Mouse (Mus musculus): ENCODE measurements at regions not wholly inside any gene's neighbourhood (a gene's known extent, or its start where the extent isn't known, plus 50 kb on each side); places are given as distances from the start of the nearest gene placed in this dataset.

DNA sequence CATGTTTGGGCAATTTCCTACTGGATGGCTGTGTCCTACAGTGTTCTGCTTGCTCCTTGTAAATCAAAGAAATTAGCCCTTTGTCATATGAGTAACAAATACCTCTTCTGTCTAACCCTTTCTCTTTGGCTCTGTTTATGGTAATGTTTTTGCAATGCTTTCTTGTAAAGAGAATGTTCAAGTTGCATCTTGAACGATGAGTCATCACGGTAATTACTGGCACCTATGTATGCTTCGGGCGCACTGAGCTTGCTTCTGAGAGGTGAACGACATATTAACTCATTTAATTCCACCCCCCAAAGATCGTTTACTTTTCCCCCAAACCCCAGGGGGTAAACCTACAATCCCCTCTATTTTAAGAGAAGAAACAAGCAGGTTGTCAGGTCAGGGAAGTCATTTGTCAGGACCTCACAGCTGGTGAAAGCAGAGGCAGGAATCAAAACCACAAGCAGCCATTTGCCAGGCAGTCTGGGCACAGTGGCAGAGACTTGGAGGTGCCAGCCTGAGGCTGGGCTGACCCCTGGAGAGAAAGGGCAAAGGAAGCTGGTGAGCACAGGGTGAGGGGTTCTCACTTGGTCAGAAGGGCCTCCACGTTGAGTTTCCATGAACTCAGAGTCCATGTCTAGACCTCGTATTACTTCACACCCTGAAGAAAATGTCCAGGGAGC is 87.6 kb upstream of the Atp1a1 start:
- DNase-seq (ENCODE audit: low spot score) = no peak

DNA sequence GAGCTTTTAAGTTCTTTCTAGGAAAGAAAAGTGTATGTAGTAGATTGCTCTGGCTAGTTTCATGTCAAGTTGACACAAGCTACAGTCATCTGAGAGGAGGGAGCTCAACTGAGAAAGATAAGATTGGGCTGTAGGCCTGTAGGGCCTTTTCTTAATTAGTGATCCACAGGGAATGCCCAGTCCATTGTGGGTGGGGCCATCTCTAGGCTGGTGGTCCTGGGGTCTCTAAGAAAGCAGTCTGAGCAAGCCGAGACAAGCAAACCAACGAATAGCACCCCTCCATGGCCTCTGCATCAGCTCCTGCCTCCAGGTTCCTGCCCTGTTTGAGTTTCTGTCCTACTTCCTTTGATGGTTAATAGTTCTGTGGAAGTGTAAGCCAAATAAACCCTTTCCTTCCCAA is 86.3 kb upstream of the Atp1a1 start:
- no peak for DNase-seq (ENCODE audit: low spot score)

DNA sequence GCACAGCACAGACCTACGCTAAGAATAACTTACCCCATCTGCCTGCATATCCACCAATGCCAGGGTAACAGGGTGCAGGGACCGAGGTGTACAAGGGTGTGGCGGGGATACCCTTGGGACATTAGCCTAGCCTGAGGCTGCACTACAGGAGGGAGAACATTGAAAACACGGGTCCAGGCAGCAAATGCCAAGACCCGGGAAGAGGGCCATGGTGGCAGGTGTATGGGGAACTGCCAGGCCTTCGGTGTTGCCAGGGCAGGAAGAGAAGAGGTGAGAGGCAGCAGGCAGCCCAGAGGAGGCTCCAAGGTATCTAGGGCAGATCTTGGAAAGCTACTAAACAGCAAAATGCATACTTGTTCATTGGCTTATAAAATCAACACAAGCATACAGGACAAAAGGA is 85.7 kb upstream of the Atp1a1 start:
- no peak for DNase-seq (ENCODE audit: low spot score)

- no peak for DNase-seq (ENCODE audit: low spot score)
Measured at GRCm38 (mm10) chr3:101685203-101685602, 80.7 kb upstream of the Atp1a1 start.

DNA sequence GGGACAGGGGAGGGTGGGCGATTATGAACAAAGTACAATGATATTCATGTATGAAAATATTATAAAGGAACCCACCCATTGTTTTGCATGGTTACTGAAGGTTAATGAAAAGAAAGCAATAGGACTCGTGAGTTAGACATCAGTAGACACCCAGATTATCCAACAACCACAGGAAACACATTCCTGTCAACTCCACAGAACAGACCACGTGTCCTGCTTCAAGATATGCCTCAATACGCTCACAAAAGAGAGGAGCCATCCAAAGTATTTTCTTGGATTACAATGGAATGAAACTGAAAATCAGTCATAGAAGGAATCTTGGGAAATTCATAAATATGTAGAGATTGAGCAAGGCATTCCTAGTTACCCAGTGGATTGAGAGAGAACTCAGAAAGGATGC is 68.5 kb upstream of the Atp1a1 start:
- DNase-seq (ENCODE audit: low spot score) = no peak

GRCm38 (mm10) chr3:101670561-101671001 is 66.1 kb upstream of the Atp1a1 start:
- no peak for DNase-seq (ENCODE audit: low spot score)

- no peak for DNase-seq (ENCODE audit: low spot score)
Measured at GRCm38 (mm10) chr3:101669743-101670142, 65.3 kb upstream of the Atp1a1 start.

GRCm38 (mm10) chr3:101667767-101668387 is 63.4 kb upstream of the Atp1a1 start:
- no peak for DNase-seq (ENCODE audit: low spot score)

- DNase-seq (ENCODE audit: low spot score) = no peak
Measured at GRCm38 (mm10) chr3:101667186-101667585, 62.7 kb upstream of the Atp1a1 start.

DNA sequence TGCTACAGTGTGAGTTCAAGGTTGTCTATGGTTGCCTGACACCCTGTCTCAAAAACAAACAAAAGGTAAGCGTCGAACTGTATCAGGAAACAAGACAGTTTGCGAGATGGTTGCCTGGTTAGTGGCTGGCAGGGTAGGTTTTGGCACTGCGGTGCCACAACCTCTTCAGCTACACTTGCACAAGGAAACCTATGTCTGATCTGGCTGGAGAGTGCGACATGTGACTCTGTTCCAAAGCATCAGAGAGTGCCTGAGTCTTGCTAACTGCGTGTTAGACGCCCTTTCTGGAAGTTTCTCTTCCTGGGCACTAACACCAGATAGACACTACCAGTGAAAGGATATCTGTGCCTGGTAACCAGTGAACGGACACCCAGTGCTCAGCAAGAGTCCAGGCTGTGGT is 62.1 kb upstream of the Atp1a1 start:
- no peak for DNase-seq (ENCODE audit: low spot score)

GRCm38 (mm10) chr3:101661184-101661992 is 56.9 kb upstream of the Atp1a1 start:
- no peak for DNase-seq (ENCODE audit: low spot score)

DNA sequence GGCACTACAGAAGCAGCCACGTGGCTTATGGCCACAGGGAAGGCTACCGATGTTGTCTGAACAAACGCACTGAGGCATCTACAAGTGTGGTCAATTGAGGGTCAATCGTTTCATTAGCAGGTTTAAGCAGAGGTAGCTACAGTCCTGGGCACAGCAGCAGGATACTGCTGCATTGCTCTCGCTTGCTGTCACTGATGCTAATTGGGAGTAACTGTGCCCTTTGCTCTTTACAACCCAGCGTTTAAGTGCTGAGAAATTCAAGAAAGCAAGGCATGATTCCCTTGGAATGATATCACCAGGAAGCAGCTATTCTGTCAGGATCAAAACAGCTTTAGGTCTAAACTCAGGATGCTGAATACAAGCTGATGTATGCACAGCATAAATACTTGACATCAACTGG is 56.2 kb upstream of the Atp1a1 start:
- DNase-seq (ENCODE audit: low spot score) = no peak

DNA sequence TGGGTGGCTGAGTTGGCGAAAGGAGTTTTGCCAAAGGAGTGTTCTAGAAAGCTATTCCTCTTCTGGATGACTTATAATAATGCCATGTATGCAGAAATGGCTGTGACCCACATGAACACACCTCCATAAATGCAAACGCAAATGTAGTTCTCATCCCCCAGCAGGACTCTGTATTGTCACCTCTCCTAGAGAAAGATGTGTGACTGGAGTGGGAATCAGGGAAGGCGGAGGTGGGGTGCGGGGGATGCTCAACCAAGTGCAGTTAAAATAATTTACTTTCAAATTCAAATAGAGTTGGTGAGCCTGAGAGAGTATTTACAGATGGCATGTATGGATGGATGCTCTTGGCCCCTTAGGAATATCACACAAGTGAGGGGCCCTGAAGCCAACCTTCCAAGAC is 55.7 kb upstream of the Atp1a1 start:
- no peak for DNase-seq (ENCODE audit: low spot score)

DNA sequence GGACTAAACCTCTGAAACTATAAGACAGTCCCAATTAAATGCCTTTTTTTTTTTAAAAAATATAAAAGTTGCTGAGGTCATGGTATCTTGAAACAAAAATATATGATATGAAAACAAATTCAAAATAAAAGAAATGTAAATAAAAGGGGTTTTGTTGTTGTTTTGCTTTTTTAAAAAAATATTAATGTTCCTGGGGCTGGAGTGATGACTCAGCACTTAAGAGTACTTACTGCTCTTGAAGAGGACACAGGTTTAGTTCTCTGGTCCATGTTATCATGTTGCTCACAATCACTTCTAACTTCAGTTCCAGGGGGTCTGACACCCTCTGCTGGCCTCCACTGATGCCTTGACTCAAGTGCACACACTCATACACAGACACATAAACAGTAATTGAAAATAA is 53.5 kb upstream of the Atp1a1 start:
- DNase-seq (ENCODE audit: low spot score) = no peak

DNA sequence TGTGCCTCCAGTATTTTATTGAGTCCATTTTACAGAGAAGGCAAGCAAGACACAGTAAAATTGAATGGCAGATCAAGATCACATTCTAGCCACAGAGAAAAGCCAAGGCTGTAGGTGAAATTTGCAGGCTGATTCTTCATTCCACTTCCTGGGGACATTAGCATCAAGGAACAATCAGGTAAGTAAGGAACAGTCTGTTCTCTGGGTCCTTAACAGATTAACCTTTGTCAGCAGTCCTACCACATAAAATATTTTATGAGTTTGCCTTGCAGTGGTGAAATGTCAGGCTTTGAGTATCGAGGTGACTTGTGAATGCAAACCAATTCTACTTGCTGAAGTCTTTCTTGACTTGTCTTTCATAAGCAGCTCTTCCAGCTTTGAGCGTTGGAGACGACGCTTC is 50.2 kb upstream of the Atp1a1 start:
- DNase-seq (ENCODE audit: low spot score) = no peak
